Mouse (Mus musculus) liver, embryonic 13.5 days (tissue): ENCODE data around the gene Ncoa3. TPM values are rescaled to one million over a fixed set of nuclear protein-coding genes. Genes with fewer than 3 reads are reported as not detected.
"Not testable (repeated sequence)": the region's sequence is repeated elsewhere in the genome, so short reads cannot be mapped to it uniquely, and the experiment has no call there.

Source experiments
- ATAC-seq: fragments of 200-750 bp; cut with Nextera tagmentation; 2 replicates; pipeline ENCODE4 v1.8.0; 2017; ENCODE audit warnings: low read depth, mild to moderate bottlenecking, moderate number of reproducible peaks, moderate library complexity
- DNase-seq: peaks from one replicate; pipeline ENCODE4 v3.0.0; 2022
- H3K27ac ChIP-seq: fragments of 300-500 bp; sonication (generic); 2 replicates; pipeline ENCODE4 v1.5.1; 2015; ENCODE audit warnings: moderate library complexity, mild to moderate bottlenecking, inconsistent platforms
- H3K27me3 ChIP-seq: fragments of 300-500 bp; sonication (generic); 2 replicates; pipeline ENCODE4 v1.6.1; 2015; ENCODE audit warnings: mild to moderate bottlenecking, inconsistent platforms
- H3K36me3 ChIP-seq: fragments of 300-500 bp; sonication (generic); 2 replicates; pipeline ENCODE4 v1.6.1; 2015; ENCODE audit warnings: mild to moderate bottlenecking, inconsistent platforms
- H3K4me1 ChIP-seq: fragments of 300-500 bp; sonication (generic); replicated peaks from 2 replicates; pipeline ENCODE4 v1.6.1; 2015; ENCODE audit warnings: inconsistent platforms
- H3K4me2 ChIP-seq: fragments of 300-500 bp; sonication (generic); 2 replicates; pipeline ENCODE4 v1.6.1; 2015; ENCODE audit warnings: inconsistent platforms, mild to moderate bottlenecking, moderate library complexity
- H3K4me3 ChIP-seq: fragments of 300-500 bp; sonication (generic); replicated peaks from 2 replicates; pipeline ENCODE4 v1.5.1; 2015; ENCODE audit warnings: mild to moderate bottlenecking, inconsistent platforms
- H3K9ac ChIP-seq: fragments of 300-500 bp; sonication (generic); 2 replicates; pipeline ENCODE4 v1.6.1; 2015; ENCODE audit warnings: mild to moderate bottlenecking, inconsistent platforms
- H3K9me3 ChIP-seq: fragments of 300-500 bp; sonication (generic); replicated peaks from 2 replicates; pipeline ENCODE4 v1.6.1; 2016; ENCODE audit warnings: inconsistent platforms
- WGBS: fragments of 180-500 bp; shearing (Covaris S2); methylation state at CpG from one replicate; pipeline ENCODE4 v1.1.7; 2015; ENCODE audit not compliant: insufficient replicate concordance; 5-methylcytosine and 5-hydroxymethylcytosine counted together
- polyA plus RNA-seq: library from polyadenylated mRNA; unstranded; fragments of >200 nt; fragmentation: Nextera tagmentation; extraction: Ambion mirVana; gene quantifications from 2 replicates; pipeline ENCODE4 v1.2.1, GENCODE M21; 2015

Gene Ncoa3
- polyA plus RNA-seq, 1 experiment from 2014 or later = 3.5 TPM

DNA sequence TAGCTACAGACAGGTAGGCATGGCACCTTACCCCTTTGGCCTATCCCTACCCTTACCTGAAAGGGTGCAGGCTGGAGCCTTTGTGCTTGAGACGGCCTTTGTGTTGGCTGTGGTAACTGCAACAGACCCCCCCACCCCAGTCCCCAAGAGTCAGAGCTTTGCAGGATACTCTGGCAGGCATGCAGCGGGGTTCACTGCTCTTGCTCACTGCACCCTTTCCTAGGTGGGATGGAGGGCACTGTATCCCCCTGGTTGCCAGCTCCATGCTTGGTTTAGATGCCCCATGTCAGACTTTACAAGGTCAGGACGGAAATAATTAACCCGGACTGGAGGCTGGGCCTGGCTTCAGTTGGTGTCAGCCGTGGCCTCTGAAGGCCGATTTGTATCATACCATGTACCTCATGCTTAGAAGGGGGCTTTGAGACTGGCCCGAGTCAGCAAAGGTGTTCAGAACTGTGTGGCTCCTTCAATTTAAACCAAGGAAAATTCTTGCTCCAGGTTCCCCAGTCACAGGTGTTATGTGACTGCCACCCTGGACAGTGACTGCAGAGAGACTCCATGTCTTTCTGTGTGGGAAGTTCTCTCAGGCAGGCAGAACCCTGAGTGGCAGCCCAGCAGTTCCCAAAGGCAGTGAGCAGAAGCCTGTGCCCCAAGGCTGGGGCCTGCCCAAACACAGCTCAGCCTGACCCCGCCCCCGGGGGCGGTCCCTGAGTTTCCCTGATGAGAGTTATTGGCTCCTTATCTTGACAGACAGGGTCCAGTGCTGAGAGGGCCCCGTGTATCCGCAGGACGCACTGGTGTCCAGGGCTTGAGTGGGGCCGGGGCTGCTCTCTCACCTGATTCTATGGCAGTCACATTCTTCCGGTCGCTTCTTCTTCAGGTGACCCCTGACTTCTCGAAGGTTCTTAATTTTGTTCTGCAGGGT is 87.8 kb downstream of the Ncoa3 start:
- H3K9ac ChIP-seq = no peak overlapping the region
- H3K9me3 ChIP-seq = no peaks in the 10 kb centered on the region
- no peaks in the 10 kb centered on the region for H3K27me3 ChIP-seq
- peak overlapping the region; percentile 44 for H3K4me2 ChIP-seq
- ATAC-seq (peak; percentile 72), DNase-seq (peak; percentile 43)
- H3K27ac ChIP-seq = 0 out of 2 replicates have a peak overlapping the region, but pooled peaks have one; percentile 29
- H3K4me3 ChIP-seq = no peak overlapping the region
- H3K4me1 ChIP-seq = peaks cover 23% of the 10 kb centered on the region
- no peaks in the 10 kb centered on the region for H3K36me3 ChIP-seq
- 34% methylated on average over 17 of the region's 17 CpGs for WGBS

DNA sequence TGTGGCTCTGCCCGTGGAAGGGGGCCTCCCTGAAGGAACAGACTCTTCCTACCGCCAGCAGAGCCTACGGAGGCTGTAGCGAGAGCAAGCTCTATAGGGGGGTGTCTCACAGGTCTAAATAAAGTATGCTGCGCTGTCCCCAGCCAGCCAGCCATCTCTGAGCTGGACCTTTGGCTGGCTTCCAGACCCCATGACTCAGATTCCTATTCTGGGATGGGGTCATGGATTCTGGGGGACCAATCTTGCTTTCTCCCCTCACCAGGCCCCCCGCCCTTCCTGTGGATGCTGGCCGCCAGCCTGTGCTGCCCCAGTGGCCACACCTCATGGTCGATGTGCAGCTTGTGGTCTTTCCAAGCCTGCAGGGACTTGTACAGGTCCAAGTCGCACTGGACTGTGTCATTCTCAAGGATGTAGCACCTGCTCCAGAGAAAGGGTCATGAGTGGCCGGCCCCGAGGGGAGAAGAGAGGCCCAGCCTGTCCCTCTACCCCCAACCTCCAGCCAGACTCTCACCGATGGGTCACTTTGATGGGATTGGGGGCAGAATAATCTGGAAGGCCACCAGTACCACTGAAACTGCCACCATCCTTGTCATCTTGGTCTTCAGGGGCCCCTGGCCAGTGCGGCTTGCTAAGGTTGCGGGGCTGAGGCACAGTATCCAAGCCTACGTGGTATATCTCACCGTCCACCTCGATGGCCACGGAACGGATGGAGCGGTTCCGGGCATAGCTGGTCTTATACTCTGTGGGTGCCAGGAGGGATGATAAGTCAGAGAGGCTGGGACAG is 88.7 kb downstream of the Ncoa3 start:
- H3K9me3 ChIP-seq = no peaks in the 10 kb centered on the region
- 75% methylated on average over 21 of the region's 21 CpGs for WGBS
- no peak overlapping the region for H3K27ac ChIP-seq
- H3K4me2 ChIP-seq = peak overlapping the region; percentile 44
- DNase-seq = no peak
- H3K4me3 ChIP-seq = no peak overlapping the region
- no peak overlapping the region for H3K9ac ChIP-seq
- ATAC-seq = 0 out of 2 replicates have a peak, but pooled peaks have one; percentile 6
- no peaks in the 10 kb centered on the region for H3K27me3 ChIP-seq
- no peaks in the 10 kb centered on the region for H3K36me3 ChIP-seq
- peaks cover 23% of the 10 kb centered on the region for H3K4me1 ChIP-seq

DNA sequence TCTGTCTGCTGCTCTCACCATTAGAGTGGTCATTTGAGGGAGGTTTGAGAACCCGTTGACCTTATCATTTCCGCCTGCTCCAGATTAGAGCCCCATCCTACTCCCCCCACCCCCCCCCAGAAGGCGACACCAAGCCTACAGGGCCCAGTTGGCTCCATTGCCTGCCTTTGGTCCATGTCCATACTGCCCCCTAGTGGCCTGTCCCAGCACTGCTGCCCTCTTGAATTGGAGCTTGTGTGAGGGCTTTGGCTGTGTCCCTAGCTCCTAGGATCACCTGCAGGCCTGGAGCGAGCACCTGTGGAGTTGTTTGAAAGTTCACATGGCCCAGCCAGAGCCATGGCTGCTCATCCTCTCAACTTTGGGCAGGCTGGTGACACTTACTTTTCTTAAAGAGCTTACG is 89.8 kb downstream of the Ncoa3 start:
- no peak overlapping the region for H3K9ac ChIP-seq
- H3K4me1 ChIP-seq = peaks cover 26% of the 10 kb centered on the region
- H3K27me3 ChIP-seq = no peaks in the 10 kb centered on the region
- no peak overlapping the region for H3K4me3 ChIP-seq
- no peak for ATAC-seq
- no peak overlapping the region for H3K27ac ChIP-seq
- no peaks in the 10 kb centered on the region for H3K36me3 ChIP-seq
- WGBS = 32% methylated on average over 5 of the region's 5 CpGs
- peak; percentile 57 for DNase-seq
- no peaks in the 10 kb centered on the region for H3K9me3 ChIP-seq
- no peak overlapping the region for H3K4me2 ChIP-seq

DNA sequence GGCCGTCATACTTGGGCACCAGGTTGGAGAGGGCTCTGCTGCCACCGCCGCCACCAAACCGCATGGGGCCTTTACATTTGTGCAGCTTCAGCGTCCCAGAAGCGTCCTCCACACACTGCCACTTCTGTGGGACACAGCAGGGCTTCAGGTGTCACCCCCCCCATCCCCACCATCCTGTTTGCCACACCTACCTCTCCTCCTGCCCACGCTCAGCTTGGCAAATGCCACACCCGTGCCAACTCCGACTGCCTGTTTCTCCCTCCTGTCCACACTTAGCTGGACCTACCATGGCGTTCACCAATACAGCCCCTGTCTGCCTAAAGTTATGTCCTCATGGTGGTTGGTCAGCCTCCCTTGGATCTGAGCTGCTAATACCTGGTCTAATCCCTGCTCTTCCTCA is 90.2 kb downstream of the Ncoa3 start:
- WGBS = 63% methylated on average over 10 of the region's 10 CpGs
- DNase-seq (no peak), ATAC-seq (no peak)
- Histone ChIP-seq H3K4me1 (peaks cover 26% of the 10 kb centered on the region), H3K27me3 (no peaks in the 10 kb centered on the region), H3K9me3 (no peaks in the 10 kb centered on the region), H3K4me3 (no peak overlapping the region), H3K36me3 (no peaks in the 10 kb centered on the region), H3K27ac (no peak overlapping the region), H3K9ac (no peak overlapping the region), H3K4me2 (no peak overlapping the region)

DNA sequence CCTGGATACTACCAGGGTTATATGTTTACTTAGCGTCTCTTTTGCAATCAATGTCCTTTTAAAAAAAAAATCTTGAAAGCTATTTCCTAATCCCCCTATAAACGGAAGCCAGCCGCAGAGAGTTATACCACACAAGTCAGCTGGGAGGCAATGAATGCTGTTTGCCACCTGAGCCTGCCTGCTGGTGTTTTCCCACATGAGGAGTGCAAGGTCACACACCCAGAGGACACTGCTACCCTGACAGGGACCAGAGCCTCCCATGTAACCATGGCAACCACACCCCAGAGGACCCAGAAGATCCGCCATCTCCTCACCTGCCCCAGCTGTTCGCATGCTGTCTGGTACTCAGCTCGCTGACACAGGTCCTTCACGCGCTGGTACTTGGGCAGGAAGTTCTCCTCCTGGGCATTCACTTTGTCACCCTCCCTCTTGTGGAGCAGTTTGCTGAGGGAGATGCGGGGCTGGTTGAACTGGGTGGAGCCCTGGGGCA is 91.2 kb downstream of the Ncoa3 start:
- Histone ChIP-seq H3K27ac (no peak overlapping the region), H3K9ac (no peak overlapping the region), H3K4me3 (no peak overlapping the region), H3K27me3 (no peaks in the 10 kb centered on the region), H3K9me3 (no peaks in the 10 kb centered on the region), H3K4me1 (peaks cover 26% of the 10 kb centered on the region), H3K36me3 (no peaks in the 10 kb centered on the region), H3K4me2 (no peak overlapping the region)
- DNase-seq (no peak), ATAC-seq (no peak)
- WGBS = 61% methylated on average over 9 of the region's 9 CpGs

DNA sequence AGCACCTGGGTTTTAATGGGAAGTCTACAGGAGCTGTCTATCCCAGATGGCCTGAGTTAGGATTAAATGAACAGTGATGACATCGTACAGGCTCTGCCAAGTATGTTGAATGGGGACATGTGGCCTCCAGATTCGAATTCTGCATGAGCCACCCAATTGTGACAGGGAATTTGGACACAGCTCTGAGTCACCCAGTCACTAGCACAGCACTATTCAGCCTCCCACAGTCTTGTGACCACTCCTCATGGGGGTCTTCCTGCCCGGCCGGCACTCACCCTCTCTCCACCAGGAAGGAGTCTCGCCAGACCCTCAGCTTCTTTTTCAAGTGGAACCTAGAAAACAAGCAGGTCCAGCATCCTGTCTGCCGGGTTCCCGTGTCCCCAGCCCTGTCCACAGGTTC is 91.7 kb downstream of the Ncoa3 start:
- no peak overlapping the region for H3K4me3 ChIP-seq
- H3K27me3 ChIP-seq = no peaks in the 10 kb centered on the region
- H3K36me3 ChIP-seq = no peaks in the 10 kb centered on the region
- ATAC-seq (no peak), DNase-seq (no peak)
- peaks cover 26% of the 10 kb centered on the region for H3K4me1 ChIP-seq
- no peak overlapping the region for H3K4me2 ChIP-seq
- no peak overlapping the region for H3K27ac ChIP-seq
- no peaks in the 10 kb centered on the region for H3K9me3 ChIP-seq
- WGBS = 62% methylated on average over 7 of the region's 7 CpGs
- H3K9ac ChIP-seq = no peak overlapping the region

DNA sequence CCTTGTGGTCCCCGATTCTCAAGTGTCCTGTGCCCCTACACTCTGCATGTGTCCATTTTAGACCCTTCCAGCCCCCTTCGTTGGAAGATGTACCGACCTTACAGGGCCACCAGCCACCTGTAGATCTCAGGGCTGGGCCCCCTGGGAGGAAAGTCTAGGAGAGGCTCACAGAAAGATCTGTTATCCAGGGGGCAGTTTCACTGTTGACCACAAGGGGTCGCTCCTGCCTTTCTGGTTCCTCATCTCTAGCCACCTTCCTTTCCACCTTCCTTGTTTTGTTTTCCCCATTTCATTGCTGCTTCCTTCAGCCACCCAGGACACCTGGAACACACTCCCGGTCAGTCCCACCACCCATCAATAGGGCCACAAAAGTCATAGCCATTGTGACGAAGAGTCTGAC is 92.5 kb downstream of the Ncoa3 start:
- H3K9me3 ChIP-seq, ATAC-seq, H3K36me3 ChIP-seq, H3K27me3 ChIP-seq, H3K27ac ChIP-seq, DNase-seq, H3K4me3 ChIP-seq, H3K9ac ChIP-seq, H3K4me2 ChIP-seq: not testable (repeated sequence)
- 22% methylated on average over 6 of the region's 6 CpGs for WGBS
- peaks cover 18% of the 10 kb centered on the region for H3K4me1 ChIP-seq

DNA sequence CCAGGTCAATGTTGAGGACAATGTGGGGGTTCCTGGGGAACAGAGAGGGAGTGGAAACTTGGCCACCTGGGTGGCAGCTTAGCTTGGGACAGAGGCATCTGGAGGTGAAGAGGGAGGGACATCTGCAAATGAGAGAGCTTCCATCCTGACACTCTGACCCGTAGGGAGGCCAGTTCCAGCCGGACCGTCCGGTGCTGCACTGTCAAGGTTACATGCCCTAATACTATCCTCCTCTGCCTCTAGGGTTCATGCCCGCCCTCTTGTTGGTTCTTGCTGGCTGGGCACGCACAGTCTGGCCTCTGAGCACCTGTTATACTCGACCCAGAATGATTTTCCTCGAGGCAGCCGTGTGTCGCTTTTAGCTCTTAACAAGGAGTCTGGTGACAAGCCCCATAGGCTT is 93.3 kb downstream of the Ncoa3 start:
- no peak for DNase-seq
- H3K27ac ChIP-seq = no peak overlapping the region
- no peak overlapping the region for H3K9ac ChIP-seq
- H3K27me3 ChIP-seq = no peaks in the 10 kb centered on the region
- ATAC-seq = no peak
- H3K36me3 ChIP-seq = no peaks in the 10 kb centered on the region
- peaks cover 14% of the 10 kb centered on the region for H3K4me1 ChIP-seq
- 83% methylated on average over 10 of the region's 10 CpGs for WGBS
- no peaks in the 10 kb centered on the region for H3K9me3 ChIP-seq
- no peak overlapping the region for H3K4me3 ChIP-seq
- no peak overlapping the region for H3K4me2 ChIP-seq

DNA sequence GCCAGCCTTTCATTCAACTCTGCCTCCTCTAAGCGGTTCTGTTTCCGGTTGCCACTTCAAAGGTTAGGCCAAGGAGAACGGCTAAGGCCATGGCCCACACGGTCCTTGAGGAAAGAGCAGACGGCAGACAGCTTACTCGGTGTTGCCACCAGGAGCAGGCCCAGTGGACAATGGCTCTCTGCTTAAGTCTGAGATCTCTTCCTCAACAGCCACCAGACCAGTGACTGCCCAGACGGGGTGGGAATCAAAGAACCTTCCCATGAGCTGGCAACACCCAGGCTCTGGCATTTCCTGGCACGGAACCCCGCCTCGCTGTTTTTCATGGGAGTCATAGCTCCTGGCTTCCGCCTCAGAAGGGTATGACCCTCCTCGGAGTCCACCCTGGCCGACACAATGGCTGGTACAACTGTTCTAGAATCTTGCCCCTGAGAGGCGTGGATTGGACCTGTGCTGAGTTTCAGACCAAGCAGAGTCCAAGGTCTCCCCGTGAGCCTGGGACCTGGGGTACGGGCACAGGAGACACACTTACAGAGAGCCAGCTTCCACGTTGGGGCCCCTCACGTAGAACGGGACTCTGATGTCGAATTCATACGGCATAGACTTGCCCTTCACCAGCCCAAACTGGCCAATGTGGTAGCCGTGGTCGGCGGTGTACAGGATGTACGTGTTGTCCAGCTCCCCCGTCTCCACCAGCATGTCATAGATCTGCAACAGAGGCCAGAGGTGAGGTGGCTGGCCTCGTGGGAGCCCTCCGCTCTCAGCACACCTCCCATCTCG is 94.2 kb downstream of the Ncoa3 start:
- H3K9me3 ChIP-seq = no peaks in the 10 kb centered on the region
- no peak for ATAC-seq
- WGBS = 75% methylated on average over 29 of the region's 29 CpGs
- no peak overlapping the region for H3K4me3 ChIP-seq
- H3K36me3 ChIP-seq = no peaks in the 10 kb centered on the region
- H3K27ac ChIP-seq = no peak overlapping the region
- DNase-seq = no peak
- H3K27me3 ChIP-seq = no peaks in the 10 kb centered on the region
- H3K9ac ChIP-seq = no peak overlapping the region
- peaks cover 8% of the 10 kb centered on the region; the same call in 1 of the 2 replicates for H3K4me1 ChIP-seq
- H3K4me2 ChIP-seq = no peak overlapping the region

DNA sequence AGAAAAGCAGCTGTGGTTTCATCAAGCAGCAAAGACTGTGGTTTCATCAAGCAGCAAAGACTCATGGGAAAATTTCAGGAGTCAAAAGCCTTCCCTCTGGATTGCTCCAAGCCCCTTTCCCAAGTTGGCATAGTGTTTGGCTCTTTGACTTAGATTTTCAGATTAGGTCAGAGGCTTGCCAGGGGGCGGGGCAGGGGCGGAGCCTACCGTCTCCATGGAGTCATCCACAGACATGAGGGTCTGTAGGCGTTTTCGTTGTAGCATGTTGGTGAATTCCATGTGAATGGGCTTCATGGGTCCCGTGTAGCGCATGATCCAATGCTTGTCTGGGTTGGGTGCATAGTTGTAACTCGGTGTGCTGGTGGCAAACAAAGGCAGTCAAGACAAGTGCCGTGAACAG is 96.6 kb downstream of the Ncoa3 start:
- Histone ChIP-seq H3K27ac (no peak overlapping the region), H3K27me3 (no peaks in the 10 kb centered on the region), H3K36me3 (no peaks in the 10 kb centered on the region), H3K4me3 (no peak overlapping the region), H3K4me1 (peaks cover 8% of the 10 kb centered on the region; the same call in 1 of the 2 replicates), H3K9ac (no peak overlapping the region), H3K9me3 (no peaks in the 10 kb centered on the region), H3K4me2 (no peak overlapping the region)
- DNase-seq (no peak), ATAC-seq (no peak)
- 67% methylated on average over 9 of the region's 9 CpGs for WGBS

DNA sequence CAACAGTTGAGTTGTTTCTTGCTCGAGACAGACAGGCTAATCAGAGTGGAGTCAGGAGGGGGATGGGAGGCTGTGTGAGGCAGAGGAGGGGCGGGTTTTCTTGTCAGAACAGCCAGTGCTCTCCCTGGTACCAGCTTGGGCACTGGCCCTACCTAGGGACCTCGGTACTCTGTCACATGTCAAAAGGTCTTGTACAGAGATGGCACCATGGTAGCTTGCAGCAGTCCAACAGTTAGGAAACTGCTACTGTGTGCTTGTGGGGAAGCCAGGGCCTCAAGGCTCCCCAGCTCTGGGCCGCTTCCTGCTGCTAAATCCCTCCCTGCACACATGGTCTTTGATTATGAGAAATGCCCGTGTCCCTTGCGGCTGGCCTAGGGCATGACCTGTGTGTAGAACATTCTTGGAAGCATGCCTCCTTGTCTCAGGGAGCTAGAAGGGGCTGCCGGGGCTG is 97.7 kb downstream of the Ncoa3 start:
- DNase-seq = no peak
- H3K27ac ChIP-seq = no peak overlapping the region
- no peak overlapping the region for H3K9ac ChIP-seq
- ATAC-seq = no peak
- no peak overlapping the region for H3K4me3 ChIP-seq
- H3K4me1 ChIP-seq = peaks cover 8% of the 10 kb centered on the region; the same call in 1 of the 2 replicates
- no peak overlapping the region for H3K4me2 ChIP-seq
- 36% methylated on average over 7 of the region's 7 CpGs for WGBS
- H3K27me3 ChIP-seq = no peaks in the 10 kb centered on the region
- no peaks in the 10 kb centered on the region for H3K9me3 ChIP-seq
- no peaks in the 10 kb centered on the region for H3K36me3 ChIP-seq
